Mouse (Mus musculus) frontal cortex, postnatal 36 days (tissue): ENCODE measurements at regions not wholly inside any gene's neighbourhood (a gene's known extent, or its start where the extent isn't known, plus 50 kb on each side); places are given as distances from the start of the nearest gene placed in this dataset.
"Not testable (repeated sequence)": the region's sequence is repeated elsewhere in the genome, so short reads cannot be mapped to it uniquely, and the experiment has no call there.

ENCODE experiments used
- DNase-seq, 2 experiments: peaks; one replicate each; pipeline ENCODE4 v3.0.0; 2022; ENCODE audit warnings: low spot score in 2 of 2

DNA sequence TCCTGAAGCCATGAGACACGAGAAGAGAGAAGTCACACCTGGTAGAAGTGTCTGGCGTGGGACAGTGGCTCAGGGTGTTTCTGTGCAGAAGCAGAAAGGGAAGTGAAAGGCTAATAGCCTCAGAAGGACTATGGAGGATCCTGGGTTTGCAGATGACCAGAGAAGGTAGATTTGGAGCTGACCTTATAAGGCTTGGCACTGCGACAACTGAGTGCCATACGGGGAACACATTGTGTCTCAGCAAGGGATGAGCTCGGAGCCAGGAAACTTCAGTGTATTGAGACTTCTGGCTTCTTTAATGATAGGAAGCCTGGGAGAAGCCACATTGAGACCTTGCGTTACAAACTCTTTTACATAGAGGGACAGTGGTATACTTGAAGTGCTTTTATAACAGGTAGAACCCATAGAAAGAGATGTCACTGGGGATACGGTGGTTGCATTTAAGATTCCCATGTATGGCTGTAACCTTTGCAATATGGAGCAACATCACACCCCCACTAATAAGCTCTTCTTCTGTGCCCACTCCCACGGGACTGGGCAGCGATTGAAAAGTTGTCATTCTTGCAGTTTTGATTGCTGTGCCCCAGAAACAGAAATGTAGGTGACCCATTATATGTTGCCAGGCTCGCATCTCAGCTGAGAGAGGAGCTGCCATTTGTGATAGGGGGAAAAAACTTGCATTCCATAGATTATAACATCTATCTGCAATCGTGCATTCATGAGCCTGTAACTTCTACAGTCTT is 61.8 kb upstream of the Dync1i1 start:
- no peak for DNase-seq

DNA sequence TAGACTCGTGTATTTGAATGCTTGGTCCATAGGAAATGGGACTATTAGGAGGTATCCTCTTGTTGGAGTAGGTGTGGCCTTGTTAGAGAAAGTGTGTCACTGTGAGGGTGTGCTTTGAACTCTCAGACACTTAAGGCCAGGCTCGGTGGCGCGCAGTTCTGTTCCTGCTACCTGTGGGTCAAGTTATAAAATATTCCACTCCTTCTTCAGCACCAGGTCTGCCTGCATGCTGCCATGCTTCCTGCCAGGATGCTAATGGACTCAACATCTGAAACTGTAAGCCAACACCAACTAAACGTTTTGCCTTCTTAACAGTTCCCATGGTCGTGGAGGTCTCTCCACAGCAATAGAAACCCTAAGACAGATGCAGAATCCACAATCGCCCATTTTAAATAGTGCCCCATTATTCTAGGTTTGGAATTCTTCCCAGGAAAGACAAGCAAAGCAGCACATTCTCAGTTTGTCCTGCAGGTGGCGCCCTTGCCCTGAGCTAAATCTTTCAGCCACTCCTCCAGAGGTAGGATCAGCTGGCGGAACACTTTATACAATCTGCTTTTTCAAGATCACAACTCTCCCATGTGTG is 80.2 kb upstream of the Dync1i1 start:
- peak; percentile 76 to 81 for DNase-seq

DNA sequence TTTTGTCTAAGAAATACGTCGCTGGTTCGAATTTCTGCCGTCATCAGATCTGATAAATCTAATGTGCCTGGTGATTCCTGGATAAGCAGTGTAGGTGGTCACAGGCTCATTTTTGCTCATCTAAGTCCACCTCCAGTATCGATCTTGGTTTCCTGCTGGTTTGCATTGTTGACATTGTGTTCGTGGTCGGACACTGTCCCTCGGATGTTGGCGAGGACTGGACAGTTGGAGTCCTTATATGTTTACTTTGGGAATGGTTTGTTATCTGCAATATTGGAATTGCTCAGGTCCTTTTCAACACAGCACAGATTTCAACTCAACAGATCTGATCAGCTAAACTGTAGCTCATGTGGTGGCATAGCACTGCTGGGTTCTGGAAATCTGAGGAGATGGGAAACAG is 91.2 kb upstream of the Dync1i1 start:
- DNase-seq = no peak

DNA sequence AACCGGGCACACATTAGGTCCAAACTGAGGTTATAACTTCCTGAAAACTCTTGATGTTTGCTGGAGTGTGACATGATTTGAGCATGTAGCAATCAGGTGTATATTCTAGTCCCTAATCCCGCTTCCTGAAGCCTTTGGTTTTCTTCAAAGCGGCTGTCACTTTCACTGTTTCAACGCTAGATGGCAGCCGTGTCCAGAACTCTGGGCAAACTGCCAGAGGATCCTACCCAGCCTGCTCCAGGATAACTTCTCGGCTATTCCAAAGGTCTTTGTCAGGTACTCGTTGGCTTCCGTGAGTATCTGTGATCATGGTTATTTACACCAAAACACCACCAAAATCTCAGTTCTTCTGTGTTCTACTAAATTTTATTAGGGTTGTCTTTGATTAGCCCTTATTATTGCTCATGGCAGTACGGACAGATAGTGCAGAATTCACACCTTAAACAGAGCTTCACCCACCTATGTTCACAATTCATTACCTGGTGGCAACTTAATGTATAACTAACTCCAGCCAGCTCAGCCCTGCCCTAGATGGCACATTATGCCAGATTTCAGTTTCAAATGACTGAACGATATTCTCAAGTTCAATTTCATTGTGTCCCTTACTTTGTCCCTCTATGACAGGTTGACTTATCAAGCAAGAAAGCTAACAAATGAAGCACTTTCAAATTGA is 92.3 kb upstream of the Dync1i1 start:
- peak; percentile 38 to 57 for DNase-seq

DNA sequence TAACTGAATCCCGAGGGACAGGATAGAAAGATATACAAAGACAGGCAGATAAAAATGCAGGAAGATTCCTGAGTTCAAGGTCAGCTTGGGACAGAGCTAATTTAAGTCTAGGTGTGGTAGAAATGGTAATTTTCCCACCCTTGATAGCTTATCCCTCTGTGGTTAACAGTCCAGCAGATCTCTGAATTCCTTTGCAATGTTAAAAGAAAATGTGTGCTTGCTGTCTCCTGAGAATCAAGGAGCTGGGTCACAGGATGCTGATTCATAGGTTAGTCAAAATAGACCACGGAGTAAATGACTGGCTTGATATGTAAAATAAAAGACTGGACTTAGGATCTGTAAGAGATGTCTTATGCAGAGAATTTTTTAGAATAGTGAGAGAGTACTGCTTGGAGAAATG is 101.4 kb upstream of the Dync1i1 start:
- DNase-seq = no peak

DNA sequence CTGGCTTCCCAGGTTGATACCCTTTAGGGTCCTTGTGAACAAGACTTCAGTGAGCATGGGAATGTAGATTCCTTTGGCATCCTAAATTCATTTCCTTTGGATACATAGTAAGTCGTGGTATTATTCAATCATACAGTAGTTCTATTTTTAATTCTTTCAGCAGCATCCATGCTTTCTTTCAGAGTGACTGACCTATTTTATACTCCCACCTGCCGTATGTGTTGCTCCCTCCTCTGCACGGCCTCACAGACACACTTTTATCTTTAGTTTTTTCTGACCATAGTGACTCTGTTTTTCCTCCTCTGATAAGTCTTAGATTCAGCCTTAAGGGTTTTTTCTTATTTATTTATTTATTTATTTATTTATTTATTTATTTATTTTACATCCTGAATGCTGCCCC is 103.9 kb upstream of the Dync1i1 start:
- DNase-seq = peak in 1 of 2 experiments; percentile 12

DNA sequence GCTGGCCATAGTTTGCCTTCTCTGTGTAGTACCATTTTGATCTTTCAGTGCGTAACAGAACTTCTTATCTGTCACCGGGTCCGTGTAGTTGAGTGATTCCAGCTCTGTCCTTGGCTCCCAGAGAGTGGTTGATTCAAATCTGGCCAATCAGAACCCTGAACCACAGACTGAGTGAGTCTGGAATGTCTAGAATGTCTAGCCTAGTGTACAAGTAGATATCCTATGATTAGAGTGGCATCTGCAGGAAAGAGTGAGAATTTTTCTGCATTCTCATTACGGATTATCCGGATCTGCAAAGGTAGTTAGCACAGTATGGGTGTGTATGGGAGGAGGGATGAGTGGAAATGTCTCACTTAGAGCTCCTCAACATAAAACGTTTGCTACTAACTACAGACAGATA is 97.9 kb upstream of the Pdk4 start:
- DNase-seq = peak in 1 of 2 experiments; percentile 7

DNA sequence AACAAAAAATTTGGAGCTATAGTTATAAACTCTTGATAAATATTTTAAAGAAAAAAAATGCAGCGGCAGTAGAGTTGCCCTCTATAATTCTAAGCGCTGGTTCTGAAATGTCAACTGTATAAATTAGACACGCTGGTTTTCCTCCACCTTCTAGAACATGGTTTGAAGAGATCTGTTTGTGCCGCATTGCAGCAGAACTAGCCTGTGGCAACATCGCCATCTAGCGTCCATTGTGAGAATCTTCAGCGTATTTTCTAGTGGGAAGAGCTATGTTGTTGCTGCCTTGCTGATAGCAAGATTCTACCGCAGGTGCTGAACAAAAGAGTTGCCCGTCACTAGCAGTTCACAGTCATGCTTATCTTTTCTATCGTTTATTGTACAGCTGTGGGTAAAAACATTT is 93.5 kb upstream of the Pdk4 start:
- DNase-seq = peak; percentile 57 to 64

DNA sequence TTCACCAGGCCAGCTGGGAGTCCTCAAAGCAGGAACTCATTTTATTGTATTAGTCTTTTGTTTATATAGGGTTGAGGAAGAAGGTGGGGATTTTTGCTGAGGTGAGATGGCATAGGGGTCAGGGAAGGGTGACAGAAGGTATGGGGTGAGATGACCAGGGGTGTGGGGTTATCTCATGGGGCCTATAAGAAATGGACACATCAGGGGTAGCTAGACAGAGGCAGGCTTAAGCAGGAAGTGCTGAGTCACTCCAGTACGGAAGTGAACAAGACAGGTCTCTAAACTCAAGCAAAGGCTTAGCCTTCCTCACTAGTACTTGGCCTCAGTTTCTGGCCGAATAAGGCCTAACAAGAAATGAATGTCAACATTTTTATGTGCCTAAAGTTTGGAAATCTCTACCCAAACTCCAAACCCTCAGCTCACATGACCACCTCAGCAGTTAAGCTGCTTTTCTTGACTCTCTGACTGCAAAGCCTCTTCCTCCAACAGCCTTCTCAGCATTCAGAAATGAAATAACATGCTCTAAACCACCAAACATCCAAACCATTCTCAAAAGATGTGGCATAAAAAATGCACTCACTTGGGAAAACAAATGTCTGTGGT is 86.9 kb upstream of the Pdk4 start:
- DNase-seq = no peak

DNA sequence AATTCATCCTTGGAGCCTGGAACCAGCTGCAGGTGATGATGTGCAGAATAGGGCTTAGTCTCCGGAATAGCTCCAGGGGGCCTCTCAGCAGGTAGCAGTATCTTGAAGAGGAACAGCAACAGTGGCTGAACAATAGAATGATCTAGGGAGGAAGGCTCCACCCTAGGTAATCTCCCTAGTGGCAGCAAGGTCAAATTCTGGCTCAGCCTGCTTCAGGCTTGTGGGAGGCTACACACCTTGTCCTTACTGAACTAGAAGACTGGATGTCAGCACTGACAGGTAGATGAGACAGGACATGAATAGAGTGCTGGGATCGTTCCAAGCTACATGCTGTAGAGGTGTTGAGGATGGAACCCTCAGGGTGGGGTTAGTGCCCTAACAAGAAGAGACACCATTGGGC is 80.8 kb upstream of the Pdk4 start:
- not testable (repeated sequence) for DNase-seq

DNA sequence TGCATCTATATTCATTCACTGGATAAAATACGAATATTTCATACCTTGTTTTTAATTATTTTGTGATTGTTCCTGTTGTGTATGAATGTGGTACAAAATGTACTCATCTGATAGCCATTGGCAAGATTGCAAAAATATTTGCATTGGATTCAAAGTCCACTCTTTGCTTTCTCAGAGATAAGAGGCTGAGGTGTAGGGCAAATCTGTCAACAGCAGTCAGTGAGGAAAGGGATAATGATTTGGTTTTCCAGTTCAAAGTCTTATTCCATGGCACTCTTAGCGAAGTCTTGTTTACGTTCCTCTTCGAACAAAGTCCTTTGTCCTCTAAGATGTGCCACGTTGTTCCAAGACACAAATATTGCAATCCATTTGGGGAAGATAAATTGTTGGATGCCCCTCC is 70.5 kb upstream of the Pdk4 start:
- DNase-seq = no peak

DNA sequence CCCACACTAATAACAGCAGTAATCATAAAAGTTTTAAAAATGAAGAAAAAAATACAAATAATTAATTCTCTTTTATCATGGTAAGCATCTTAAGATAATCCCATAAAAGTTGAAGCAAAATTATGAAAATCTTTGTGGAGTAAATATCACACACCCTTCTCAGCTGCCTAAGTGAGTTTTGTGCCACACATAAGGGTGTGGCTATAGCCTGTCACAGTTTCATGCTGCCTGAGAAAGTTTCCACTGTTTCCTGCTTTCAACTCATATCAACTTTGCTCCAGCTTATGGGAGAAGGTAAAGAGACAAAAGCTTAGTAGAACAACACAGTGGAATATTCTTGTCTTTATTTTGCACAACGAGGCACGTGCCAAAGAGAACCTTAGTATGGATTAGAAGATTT is 68.9 kb upstream of the Pdk4 start:
- DNase-seq = no peak

DNA sequence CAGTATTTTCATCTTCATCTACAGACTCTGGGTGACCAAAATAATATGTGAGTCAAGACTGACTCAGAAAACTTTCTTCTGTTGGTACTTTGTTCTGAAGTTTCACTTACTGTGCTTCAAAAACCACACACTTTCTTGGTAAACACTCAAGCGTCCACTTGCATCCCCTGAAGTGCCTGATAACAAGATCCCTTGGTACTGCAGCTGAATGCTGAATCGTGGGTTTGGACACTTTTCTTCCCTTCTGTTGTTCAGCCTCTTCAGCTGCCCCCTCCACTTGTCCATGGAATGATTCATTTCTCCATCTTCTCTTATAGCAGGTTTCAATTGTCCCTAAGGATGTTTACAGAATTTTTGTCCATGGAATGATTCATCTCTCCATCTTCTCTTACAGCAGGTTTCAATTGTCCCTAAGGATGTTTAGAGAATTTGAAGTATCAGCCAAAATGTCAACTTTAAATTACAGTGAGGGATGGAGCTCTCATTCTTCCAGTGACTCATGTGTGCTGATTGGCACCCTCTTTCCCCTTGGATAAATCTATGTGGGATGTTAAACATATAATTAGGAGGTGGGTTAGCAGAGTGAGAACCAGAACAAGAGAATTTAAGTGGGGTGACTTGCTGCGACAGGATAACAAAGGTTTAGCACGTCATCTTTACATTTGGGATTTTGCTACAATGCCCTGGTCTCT is 57.7 kb upstream of the Pdk4 start:
- no peak for DNase-seq

DNA sequence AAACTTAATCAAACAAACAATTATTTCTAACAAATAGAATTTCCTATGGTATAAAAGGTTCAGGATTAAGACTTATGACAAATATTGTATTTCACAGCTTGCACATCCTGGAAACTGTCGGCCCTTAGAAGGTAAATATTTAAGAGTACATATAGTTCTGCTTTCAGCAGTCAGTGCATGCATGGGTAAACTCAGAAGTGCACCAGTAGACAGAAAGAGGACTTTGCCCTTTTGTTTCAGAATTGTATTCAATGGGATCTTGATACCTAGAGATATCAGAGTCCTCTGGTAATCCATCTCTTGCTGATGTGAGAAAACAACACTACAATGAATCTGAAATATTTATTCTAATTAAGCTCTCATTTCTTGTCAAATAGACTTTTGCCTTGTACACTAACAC is 54.0 kb upstream of the Pdk4 start:
- DNase-seq = no peak
